Mouse (Mus musculus) thymus, adult 2 months (tissue): ENCODE data around the gene Dirc2.

Source experiments
- CTCF ChIP-seq: fragments of 200-500 bp; IDR thresholded peaks from 2 replicates; pipeline ENCODE4 v1.5.1; 2012; ENCODE audit warnings: mild to moderate bottlenecking, control low read depth, low read length, moderate library complexity, borderline replicate concordance; ENCODE audit not compliant: control insufficient read depth, poor library complexity, insufficient read depth; ENCODE audit errors: extremely low read depth
- POLR2A ChIP-seq: fragments of 200-500 bp; IDR thresholded peaks from 2 replicates; pipeline ENCODE4 v1.6.1; 2012; ENCODE audit warnings: mild to moderate bottlenecking, low read length, control low read depth, moderate library complexity; ENCODE audit not compliant: control insufficient read depth, poor library complexity, insufficient read depth; ENCODE audit errors: extremely low read depth

GRCm38 (mm10) chr16:35787163-35787562, 18.0 kb upstream of the Dirc2 start:
- no peak for TF ChIP-seq POLR2A
- TF ChIP-seq CTCF, result no peak
